Mouse (Mus musculus) adrenal gland, postnatal 14 days (tissue): ENCODE data around the gene Cntn1. TPM values are rescaled to one million over a fixed set of nuclear protein-coding genes. Genes with fewer than 3 reads are reported as not detected.

Experiments
- DNase-seq: peaks from one replicate; pipeline ENCODE4 v3.0.0; 2021; ENCODE audit warnings: mixed read lengths
- long read RNA-seq, 2 experiments: library from polyadenylated mRNA; stranded (forward); transcript quantifications; one replicate each; pipeline ENCODE4 v2.0.0; 2021
- total RNA-seq: library from RNA; stranded (reverse); gene quantifications from 2 replicates; pipeline ENCODE4 v1.2.3, GENCODE M21; 2021

Cntn1 gene
- 3.6 and 5.7 TPM in 2 replicates for total RNA-seq
- long read RNA-seq, experiment 1, full-length matches to known transcripts: 1 of 1 reads
- long read RNA-seq, experiment 1, partial matches to known transcripts: 0 of 1 reads
- long read RNA-seq, experiment 1, other reads (novel, unspliced or antisense): 0 of 1 reads
- long read RNA-seq, experiment 2, full-length matches to known transcripts: 1 of 1 reads
- long read RNA-seq, experiment 2, partial matches to known transcripts: 0 of 1 reads
- long read RNA-seq, experiment 2, other reads (novel, unspliced or antisense): 0 of 1 reads

GRCm38 (mm10) chr15:92050996-92051352 lies at the start of gene Cntn1:
Cntn1 (plus strand) TSS chr15:92051165.
- DNase-seq: peak; percentile 61

DNA sequence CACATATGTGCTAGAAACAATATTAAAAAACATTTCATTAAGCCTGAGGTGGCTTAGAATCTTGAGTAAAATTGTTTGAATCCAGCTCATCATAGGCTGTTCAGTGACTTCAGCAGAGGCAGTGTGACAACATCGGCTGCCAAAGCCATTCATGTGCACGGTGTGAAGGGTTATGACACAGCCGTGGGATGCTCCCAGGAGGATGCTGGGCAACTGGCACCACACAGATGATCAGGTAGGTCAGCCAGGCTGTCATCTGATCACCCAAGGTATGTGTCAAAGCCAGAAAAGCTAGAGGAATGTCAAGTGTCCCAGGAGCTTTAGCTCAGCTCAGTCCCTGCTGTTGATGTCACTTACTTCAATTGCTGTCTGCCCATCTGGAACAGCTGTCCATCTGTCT lies 49.5 kb upstream of the Cntn1 start:
- peak; percentile 3 for DNase-seq

DNA sequence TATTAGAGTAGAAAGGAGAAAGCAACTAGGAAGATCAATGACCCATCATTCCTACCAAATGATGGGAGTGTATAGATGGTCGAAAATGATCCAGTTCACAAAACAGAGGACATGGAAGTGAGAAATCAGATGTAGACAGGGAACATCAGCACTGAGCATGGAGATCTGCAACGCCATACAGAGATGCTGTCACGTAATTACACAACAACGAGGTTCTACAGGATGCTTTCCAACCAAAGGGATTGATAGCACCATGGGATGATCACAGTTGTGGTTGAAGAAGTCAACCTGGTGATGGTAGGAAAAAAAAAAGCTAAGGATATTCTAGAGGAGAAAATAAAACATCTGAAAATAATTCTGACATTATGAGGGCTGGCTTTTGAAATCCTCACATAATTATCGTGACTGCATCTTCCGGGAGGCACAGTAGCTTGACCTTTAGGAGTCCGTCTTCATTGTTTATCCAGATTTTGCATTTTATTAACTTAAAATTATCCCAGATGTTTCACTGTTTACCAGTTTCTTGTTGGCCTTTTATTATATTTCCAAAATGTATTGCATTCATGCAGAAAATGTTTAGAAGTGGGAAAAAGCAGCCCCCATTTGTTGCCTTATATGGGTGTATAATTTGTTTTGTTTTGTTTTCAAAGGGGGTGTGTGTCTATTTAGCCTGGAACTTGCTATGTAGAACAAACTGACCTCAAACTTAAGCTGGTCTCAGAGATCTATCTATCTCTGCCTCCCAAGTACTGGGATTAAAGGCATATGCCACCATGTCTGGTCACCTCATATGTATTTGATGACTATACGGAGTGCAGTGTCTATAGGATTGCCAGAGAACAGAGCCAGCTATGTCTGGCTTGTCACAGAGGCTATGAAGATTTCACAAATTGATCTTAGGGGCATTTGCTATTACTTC lies 38.5 kb upstream of the Cntn1 start:
- no peak for DNase-seq

GRCm38 (mm10) chr15:92034111-92034510 lies 16.9 kb upstream of the Cntn1 start:
- no peak for DNase-seq

GRCm38 (mm10) chr15:92042538-92042937 lies 8.4 kb upstream of the Cntn1 start:
- no peak for DNase-seq

- no peak for DNase-seq
Observed at GRCm38 (mm10) chr15:92046042-92046441, 4.9 kb upstream of the Cntn1 start.

- DNase-seq: no peak
Observed at GRCm38 (mm10) chr15:92048031-92048430, 2.9 kb upstream of the Cntn1 start.

- no peak for DNase-seq
Observed at GRCm38 (mm10) chr15:92048531-92048930, 2.4 kb upstream of the Cntn1 start.

DNA sequence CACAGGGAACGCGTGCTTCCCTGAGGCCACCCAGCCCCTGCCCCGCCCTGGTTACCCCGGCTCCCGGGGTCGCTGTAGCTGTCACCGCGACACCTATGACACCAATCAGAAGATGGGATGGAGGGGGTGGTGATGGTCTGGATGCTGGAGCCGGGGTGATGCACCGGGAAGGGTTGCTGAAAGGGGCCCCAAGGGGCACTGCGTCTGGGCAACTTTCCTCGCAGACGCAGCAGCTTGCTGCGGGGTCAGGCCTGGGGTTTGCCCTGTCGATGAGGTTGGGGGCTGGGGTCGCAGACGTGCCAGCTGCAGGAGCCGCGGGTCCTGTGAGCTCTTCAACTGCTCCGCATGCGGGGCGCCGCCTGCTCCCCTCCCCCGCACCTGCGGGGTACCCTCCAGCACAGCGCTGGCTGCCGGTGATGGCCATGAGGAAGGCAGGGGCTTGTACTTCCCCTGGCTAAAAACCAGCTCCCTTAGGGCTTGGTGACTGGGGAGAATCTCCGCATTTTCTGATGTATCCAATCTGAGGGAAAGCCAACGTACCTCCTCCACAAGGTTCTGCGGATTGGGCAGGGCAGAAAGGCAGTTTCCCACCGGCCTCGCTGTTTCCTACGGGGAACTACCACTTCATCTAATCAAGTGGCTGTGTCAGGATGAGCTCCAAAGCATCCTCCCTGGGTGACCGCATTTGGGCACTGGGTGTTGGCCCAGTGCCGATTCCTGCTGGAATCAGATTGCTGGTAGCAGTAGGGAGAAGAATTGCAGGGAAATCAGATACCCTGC lies 578 bp downstream of the Cntn1 start:
- DNase-seq: peak; percentile 9

GRCm38 (mm10) chr15:92052133-92052463 lies 1.1 kb downstream of the Cntn1 start:
- no peak for DNase-seq

DNA sequence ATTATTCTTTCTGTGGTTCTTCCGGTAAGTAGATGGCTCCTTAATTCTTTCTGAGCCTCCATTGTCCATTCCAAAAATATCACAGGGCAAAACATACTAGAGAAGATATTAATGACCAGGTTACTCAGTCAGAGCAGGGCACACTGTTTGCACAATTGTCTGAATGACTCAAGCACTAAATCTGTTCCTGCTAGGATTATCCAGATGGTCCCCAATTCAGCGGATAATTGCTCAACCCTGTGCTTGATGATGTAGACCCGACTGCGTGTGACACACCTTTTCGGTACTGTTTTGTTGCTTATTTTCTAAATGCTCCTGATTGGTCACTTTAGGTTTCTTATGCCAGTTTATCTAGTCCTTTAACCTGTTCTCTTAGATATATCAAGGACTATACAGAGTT lies 6.6 kb downstream of the Cntn1 start:
- no peak for DNase-seq

DNA sequence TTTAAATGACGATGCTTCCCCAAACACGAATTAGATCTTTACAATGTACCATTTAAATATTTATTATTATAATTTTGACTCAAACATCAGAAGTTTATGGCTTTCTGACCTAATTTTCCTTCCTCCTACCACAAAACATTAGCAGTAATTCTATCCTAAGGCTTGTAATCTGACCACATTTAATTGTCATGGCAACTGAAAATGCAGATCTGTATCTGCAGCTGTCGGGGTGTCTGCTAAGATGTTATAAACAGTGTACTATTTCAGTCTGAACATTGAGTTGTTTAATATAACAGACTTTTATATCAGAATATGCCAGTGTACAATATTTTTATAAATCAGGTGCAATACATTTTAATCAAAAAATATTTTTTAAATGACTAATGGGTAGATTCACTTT lies 10.0 kb downstream of the Cntn1 start:
- DNase-seq: no peak

- DNase-seq: no peak
Observed at GRCm38 (mm10) chr15:92079416-92079815, 28.5 kb downstream of the Cntn1 start.

DNA sequence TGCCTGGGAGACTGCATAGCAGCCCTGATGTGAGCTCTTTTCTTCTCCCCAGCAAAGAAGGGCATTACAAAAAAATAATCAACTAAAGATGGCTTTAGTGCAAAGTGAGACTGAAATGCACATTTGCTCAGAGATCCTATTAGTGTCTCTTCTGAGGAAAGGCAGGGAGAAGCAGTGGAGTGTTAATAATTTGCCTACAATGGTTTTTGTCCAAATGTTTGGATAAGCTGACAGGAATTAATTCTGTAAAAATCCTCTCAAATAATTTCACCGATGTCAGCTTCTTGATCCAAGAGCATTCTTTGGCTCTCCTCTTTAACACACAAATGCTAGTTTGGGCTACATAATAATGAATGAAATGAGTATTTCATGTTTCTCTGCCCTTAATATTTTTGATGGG lies 34.9 kb downstream of the Cntn1 start:
- DNase-seq: no peak

DNA sequence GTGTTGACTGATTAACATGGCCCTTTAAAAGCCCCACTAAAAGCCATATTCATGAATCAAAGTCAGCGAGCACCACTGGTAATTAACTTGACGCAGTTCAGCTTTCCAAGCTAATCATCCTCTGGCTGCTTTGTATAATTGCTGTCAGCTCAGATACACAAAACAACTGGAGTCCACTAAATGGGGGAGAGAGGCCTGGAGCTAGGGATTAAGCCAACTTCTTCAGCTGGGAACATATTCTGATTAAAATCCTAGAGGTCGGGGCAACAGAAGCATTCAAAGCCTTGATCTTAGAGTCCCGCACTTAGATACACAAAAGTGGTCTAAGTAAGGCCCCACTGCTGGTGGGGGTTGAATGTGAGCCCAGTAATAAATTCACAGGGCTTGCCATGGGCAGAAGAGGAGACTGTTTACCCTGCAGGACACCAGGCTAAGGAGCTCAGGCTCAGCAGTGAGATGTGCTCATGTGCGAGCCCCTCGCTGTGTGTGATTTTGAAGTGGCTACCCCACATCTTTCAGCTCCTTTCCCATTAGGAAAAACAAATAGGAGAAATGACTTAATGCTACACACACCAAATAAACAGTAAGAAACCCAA lies 36.8 kb downstream of the Cntn1 start:
- no peak for DNase-seq

GRCm38 (mm10) chr15:92090787-92091186 lies 39.8 kb downstream of the Cntn1 start:
- DNase-seq: no peak

GRCm38 (mm10) chr15:92092041-92092440 lies 41.1 kb downstream of the Cntn1 start:
- DNase-seq: no peak

DNA sequence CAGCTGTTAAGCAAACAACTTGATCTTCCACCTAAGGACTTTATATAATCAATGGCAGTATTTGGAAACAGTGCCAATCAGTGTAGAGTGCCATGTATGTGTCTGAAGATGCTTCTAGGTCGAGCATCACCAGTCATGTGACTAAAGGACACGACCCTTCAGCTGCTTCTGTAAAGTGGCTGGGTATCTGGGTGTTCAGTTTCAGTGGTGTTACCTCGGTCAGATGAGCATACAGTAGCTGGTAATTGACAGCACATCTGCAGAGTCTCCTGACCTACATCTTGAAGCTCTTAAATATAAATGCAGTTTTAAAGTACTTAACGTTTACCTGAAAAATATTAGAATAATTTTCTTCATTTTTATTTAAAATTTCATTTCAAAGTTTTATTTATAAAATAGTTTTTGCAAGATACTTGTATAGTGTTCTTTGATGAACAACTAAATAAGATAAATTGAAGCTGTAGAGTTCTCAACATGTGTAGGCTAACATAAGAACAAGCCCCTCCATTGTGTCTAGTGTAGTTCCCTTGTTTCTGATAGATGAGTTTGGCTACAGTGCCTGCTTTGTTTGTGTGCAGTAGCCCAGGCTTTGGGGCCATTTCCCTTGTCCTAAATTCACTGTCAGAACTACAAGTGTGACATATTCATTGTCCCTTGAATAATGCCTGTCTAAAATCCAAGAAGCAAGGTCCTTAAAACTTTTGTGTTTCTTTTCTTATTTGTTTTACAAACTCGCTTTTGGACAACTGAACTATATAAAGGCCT lies 48.6 kb downstream of the Cntn1 start:
- DNase-seq: no peak

DNA sequence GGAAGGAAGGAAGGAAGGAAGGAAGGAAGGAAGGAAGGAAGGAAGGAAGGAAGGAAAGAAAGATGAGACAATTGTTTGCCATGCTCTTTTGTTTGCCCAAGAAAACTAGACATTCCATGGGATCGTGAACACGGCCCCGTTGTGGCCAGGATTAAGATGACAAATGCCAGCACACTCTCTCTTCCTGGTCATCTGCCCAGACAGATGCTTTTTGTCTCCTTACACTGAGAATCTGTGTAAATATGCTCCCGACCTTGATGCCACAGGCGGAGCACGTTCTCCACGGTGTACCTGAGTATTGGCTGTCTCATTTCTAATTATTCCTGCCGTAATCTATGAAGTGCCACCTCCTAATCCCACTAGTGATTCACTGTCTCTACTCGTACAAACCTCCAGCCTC lies 51.0 kb downstream of the Cntn1 start:
- DNase-seq: no peak

- DNase-seq: peak; percentile 43
Observed at GRCm38 (mm10) chr15:92112455-92112854, 61.5 kb downstream of the Cntn1 start.

DNA sequence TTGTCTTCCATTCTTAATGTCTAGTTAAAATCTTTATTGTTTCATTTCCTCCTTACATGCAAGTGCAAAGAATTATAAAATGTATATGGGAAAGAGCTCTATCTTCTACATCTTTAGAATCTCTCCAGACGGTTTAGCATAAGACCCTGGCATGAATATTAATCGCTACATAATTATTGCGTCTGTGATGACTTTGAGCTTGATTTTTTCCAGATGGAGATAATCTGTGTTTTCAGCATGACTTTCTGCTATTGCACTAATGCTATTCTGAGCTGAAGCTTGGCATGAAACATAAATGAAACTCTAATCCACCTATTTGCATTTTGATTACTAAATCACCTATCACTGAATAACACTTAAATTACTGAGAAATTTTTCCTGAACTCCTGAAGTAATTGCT lies 82.0 kb downstream of the Cntn1 start:
- DNase-seq: no peak

DNA sequence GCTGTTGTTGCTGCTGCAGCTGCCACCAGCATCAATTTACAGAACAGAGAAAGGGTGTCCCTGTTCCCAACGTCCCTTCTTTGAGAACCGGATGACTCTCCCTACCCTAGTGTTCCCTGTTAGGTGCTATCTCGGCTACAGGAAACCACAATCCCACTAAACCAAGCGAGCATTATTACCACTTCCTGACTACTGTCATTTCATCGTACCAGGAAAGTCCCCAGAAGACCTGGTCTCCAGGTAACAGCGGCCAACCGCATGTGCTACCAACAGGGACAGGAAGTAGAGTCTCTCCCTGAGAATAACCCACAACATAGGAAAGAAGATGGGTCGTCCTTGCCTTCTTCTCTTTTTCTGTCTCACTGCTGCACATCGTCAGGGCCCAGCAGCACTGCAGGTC lies 83.3 kb downstream of the Cntn1 start:
- no peak for DNase-seq
